Mouse (Mus musculus) olfactory bulb, adult 2 months (tissue): Measurements from ENCODE around the gene Thap4.

ENCODE experiments used
- CTCF ChIP-seq: fragments of 200-500 bp; IDR thresholded peaks from 2 replicates; pipeline ENCODE4 v1.5.1; 2012; ENCODE audit warnings: low read depth, mild to moderate bottlenecking, low read length, moderate library complexity; ENCODE audit not compliant: insufficient read depth
- POLR2A ChIP-seq: fragments of 200-500 bp; IDR thresholded peaks from 2 replicates; pipeline ENCODE4 v1.6.1; 2012; ENCODE audit warnings: mild to moderate bottlenecking, low read depth, low read length, moderate library complexity; ENCODE audit not compliant: insufficient read depth

GRCm38 (mm10) chr1:93753911-93754572 lies 622 bp downstream of the Thap4 start:
- TF ChIP-seq POLR2A (no peak), CTCF (no peak)
